Mouse (Mus musculus) kidney, adult 2 months (tissue): ENCODE data around the gene Mrln. TPM values are rescaled to one million over a fixed set of nuclear protein-coding genes. Genes with fewer than 3 reads are reported as not detected.
A peak's percentile ranks its signal among the peaks of the same experiment; 100 is the strongest.

Source experiments
- DNase-seq: peaks from one replicate; pipeline ENCODE4 v3.0.0; 2021
- H3K27ac ChIP-seq: fragments of 200-500 bp; 2 replicates; pipeline ENCODE4 v1.5.1; 2012; ENCODE audit warnings: low read depth, low read length, control low read depth, inconsistent platforms; ENCODE audit not compliant: insufficient read depth
- H3K27me3 ChIP-seq: fragments of 200-500 bp; replicated peaks from 2 replicates; pipeline ENCODE4 v1.6.1; 2012; ENCODE audit warnings: mild to moderate bottlenecking, moderate library complexity, low read length, inconsistent platforms; ENCODE audit not compliant: control insufficient read depth, insufficient read depth
- H3K36me3 ChIP-seq: fragments of 200-500 bp; 2 replicates; pipeline ENCODE4 v1.6.1; 2012; ENCODE audit warnings: mild to moderate bottlenecking, moderate library complexity, low read length, inconsistent platforms; ENCODE audit not compliant: control insufficient read depth, insufficient read depth
- H3K4me1 ChIP-seq: fragments of 200-500 bp; 2 replicates; pipeline ENCODE4 v1.6.1; 2011; ENCODE audit warnings: low read length; ENCODE audit not compliant: control insufficient read depth, insufficient read depth
- H3K4me3 ChIP-seq: fragments of 200-500 bp; 2 replicates; pipeline ENCODE4 v1.5.1; 2011; ENCODE audit warnings: mild to moderate bottlenecking, low read depth, low read length, control low read depth; ENCODE audit not compliant: insufficient read depth
- CTCF ChIP-seq: fragments of 200-500 bp; conservative IDR thresholded peaks from 2 replicates; pipeline ENCODE4 v1.5.1; 2011; ENCODE audit warnings: low read depth, mild to moderate bottlenecking, control low read depth, low read length, moderate library complexity, mixed read lengths; ENCODE audit not compliant: insufficient read depth, insufficient read length
- POLR2A ChIP-seq: fragments of 200-500 bp; IDR thresholded peaks from one replicate; pipeline ENCODE4 v1.6.1; 2011; ENCODE audit warnings: low read depth, low read length, control low read depth
- WGBS: fragments of 180-500 bp; shearing (Covaris S2); methylation state at CpG from one replicate; pipeline ENCODE4 v1.1.7; 2018; 5-methylcytosine and 5-hydroxymethylcytosine counted together
- polyA plus RNA-seq: library from polyadenylated mRNA; depleted of rRNA; stranded (reverse); fragments of >200 nt; gene quantifications from 2 replicates; pipeline ENCODE4 v1.2.3, GENCODE M21; 2012

The Mrln gene
- polyA plus RNA-seq, 1 experiment: 2.5 TPM

- H3K4me1 ChIP-seq: peaks cover 20% of the 10 kb centered on the region
- peak; percentile 85 for DNase-seq
- H3K27me3 ChIP-seq: no peaks in the 10 kb centered on the region
- no peaks in the 10 kb centered on the region for H3K36me3 ChIP-seq
- peak overlapping the region; percentile 58; the same call in 1 of the 2 replicates for H3K27ac ChIP-seq
- no peak overlapping the region for H3K4me3 ChIP-seq
- TF ChIP-seq POLR2A (no peak), CTCF (no peak)
Measured at GRCm38 (mm10) chr10:70226608-70227007, 22.1 kb downstream of the Mrln start.

- TF ChIP-seq CTCF: no peak
- 75% methylated on average over 6 of the region's 6 CpGs for WGBS
- Histone ChIP-seq H3K4me3 (no peak overlapping the region), H3K4me1 (peaks cover 5% of the 10 kb centered on the region), H3K27ac (no peak overlapping the region), H3K27me3 (no peaks in the 10 kb centered on the region), H3K36me3 (no peaks in the 10 kb centered on the region)
- DNase-seq: no peak
Measured at GRCm38 (mm10) chr10:70230352-70230751, 25.9 kb downstream of the Mrln start.

GRCm38 (mm10) chr10:70237936-70238335 lies 33.5 kb downstream of the Mrln start:
- DNase-seq: peak; percentile 73
- WGBS: 40% methylated on average over 2 of the region's 2 CpGs

GRCm38 (mm10) chr10:70242751-70243444 lies 38.4 kb downstream of the Mrln start:
- TF ChIP-seq POLR2A (no peak), CTCF (no peak)
- Histone ChIP-seq H3K27me3 (no peaks in the 10 kb centered on the region; the same call in 1 of the 2 replicates), H3K36me3 (no peaks in the 10 kb centered on the region), H3K27ac (no peak overlapping the region; the same call in 1 of the 2 replicates), H3K4me3 (no peak overlapping the region), H3K4me1 (peaks cover 4% of the 10 kb centered on the region; the same call in 1 of the 2 replicates)
- WGBS: 45% methylated on average over 8 of the region's 8 CpGs
- peak; percentile 69 for DNase-seq

More at GRCm38 (mm10) chr10:70237936-70238335, 33.5 kb downstream of the Mrln start:
- Histone ChIP-seq H3K36me3 (no peaks in the 10 kb centered on the region), H3K27ac (peak overlapping the region; percentile 65), H3K4me3 (no peak overlapping the region), H3K4me1 (peaks cover 4% of the 10 kb centered on the region; the same call in 1 of the 2 replicates), H3K27me3 (no peaks in the 10 kb centered on the region)
- TF ChIP-seq POLR2A (no peak), CTCF (no peak)

- no peaks in the 10 kb centered on the region for H3K36me3 ChIP-seq
- peak within 1 kb of the TSS; percentile 86 for H3K4me3 ChIP-seq
- no peaks in the 10 kb centered on the region; the same call in 1 of the 2 replicates for H3K27me3 ChIP-seq
- WGBS: under 1% methylated on average over 51 of the region's 54 CpGs
- no peak for TF ChIP-seq POLR2A
- no peak; the same call in 1 of the 2 replicates for TF ChIP-seq CTCF
- peaks cover 7% of the 10 kb centered on the region; the same call in 1 of the 2 replicates for H3K4me1 ChIP-seq
- peak; percentile 86 for DNase-seq
- peak within 1 kb of the TSS; percentile 98 for H3K27ac ChIP-seq
Measured at GRCm38 (mm10) chr10:70244921-70245558, 40.6 kb downstream of the Mrln start, which contains the start of gene Slc16a9. Gene Slc16a9, plus strand, starts transcription at chr10:70245100.

GRCm38 (mm10) chr10:70245559-70245945 lies 41.1 kb downstream of the Mrln start:
- no peaks in the 10 kb centered on the region for H3K36me3 ChIP-seq
- peak overlapping the region; percentile 98 for H3K27ac ChIP-seq
- DNase-seq: peak; percentile 40
- 3% methylated on average over 16 of the region's 16 CpGs for WGBS
- H3K4me1 ChIP-seq: peaks cover 8% of the 10 kb centered on the region; the same call in 1 of the 2 replicates
- TF ChIP-seq POLR2A (no peak), CTCF (no peak)
- no peaks in the 10 kb centered on the region; the same call in 1 of the 2 replicates for H3K27me3 ChIP-seq
- H3K4me3 ChIP-seq: peak overlapping the region; percentile 86

- whole genome bisulfite sequencing: 35% methylated on average over 9 of the region's 9 CpGs
- peak overlapping the region; percentile 86 for H3K4me3 ChIP-seq
- no peak for TF ChIP-seq POLR2A
- no peak for TF ChIP-seq CTCF
- DNase-seq: peak; percentile 83
- no peaks in the 10 kb centered on the region for H3K36me3 ChIP-seq
- peaks cover 12% of the 10 kb centered on the region; the same call in 1 of the 2 replicates for H3K4me1 ChIP-seq
- H3K27ac ChIP-seq: peak overlapping the region; percentile 98
- H3K27me3 ChIP-seq: no peaks in the 10 kb centered on the region; the same call in 1 of the 2 replicates
Measured at GRCm38 (mm10) chr10:70246076-70246475, 41.6 kb downstream of the Mrln start.
